ENCODE assay signal across 8 mouse cellular contexts in genomic region chr13:89929477-89929876, GRCm38 (mm10).
DNase-seq lines count a peak whose midpoint lies in the region; ATAC-seq and TF ChIP-seq lines count a peak whose summit lies in the region.

No protein-coding gene starts in this region.

- H3K36me3 ChIP-seq in hindbrain, embryonic 13.5 days = no peaks in the 10 kb centered on the region
- H3K36me3 ChIP-seq in hindbrain, embryonic 12.5 days = no peaks in the 10 kb centered on the region
- no peaks in the 10 kb centered on the region for H3K36me3 ChIP-seq in stomach, embryonic 15.5 days
- no peaks in the 10 kb centered on the region for H3K36me3 ChIP-seq in liver, postnatal 0 days (replicated peaks; ENCODE audit: insufficient read depth, low read length)

- H3K9ac ChIP-seq in hindbrain, embryonic 13.5 days = no peak overlapping the region
- no peak overlapping the region for H3K9ac ChIP-seq in hindbrain, embryonic 12.5 days
- no peak overlapping the region for H3K9ac ChIP-seq in stomach, embryonic 15.5 days
- no peak overlapping the region for H3K9ac ChIP-seq in liver, postnatal 0 days (replicated peaks)

- H3K4me2 ChIP-seq in hindbrain, embryonic 13.5 days = no peak overlapping the region
- H3K4me2 ChIP-seq in hindbrain, embryonic 12.5 days (replicated peaks) = no peak overlapping the region
- H3K4me2 ChIP-seq in stomach, embryonic 15.5 days = no peak overlapping the region
- H3K4me2 ChIP-seq in liver, postnatal 0 days (ENCODE audit: low read depth, low read length) = no peak overlapping the region

- ATAC-seq in hindbrain, embryonic 13.5 days (ENCODE audit: low FRiP score) = 0 out of 2 replicates have a peak, but pooled peaks have one; percentile 52
- ATAC-seq in hindbrain, embryonic 12.5 days (ENCODE audit: low FRiP score) = no peak
- ATAC-seq in stomach, embryonic 15.5 days (ENCODE audit: insufficient read depth, low FRiP score, low read depth) = peak; percentile 68; the same call in 1 of the 2 replicates
- no peak for ATAC-seq in liver, postnatal 0 days

- H3K27me3 ChIP-seq in hindbrain, embryonic 13.5 days = no peaks in the 10 kb centered on the region
- H3K27me3 ChIP-seq in hindbrain, embryonic 12.5 days = no peaks in the 10 kb centered on the region
- H3K27me3 ChIP-seq in stomach, embryonic 15.5 days (replicated peaks) = no peaks in the 10 kb centered on the region
- no peaks in the 10 kb centered on the region for H3K27me3 ChIP-seq in liver, postnatal 0 days (ENCODE audit: insufficient read depth, low read length)

- H3K4me1 ChIP-seq in hindbrain, embryonic 13.5 days (replicated peaks) = no peaks in the 10 kb centered on the region
- H3K4me1 ChIP-seq in hindbrain, embryonic 12.5 days = no peaks in the 10 kb centered on the region
- H3K4me1 ChIP-seq in stomach, embryonic 15.5 days = no peaks in the 10 kb centered on the region
- H3K4me1 ChIP-seq in liver, postnatal 0 days (ENCODE audit: insufficient read depth) = no peaks in the 10 kb centered on the region

- H3K9me3 ChIP-seq in hindbrain, embryonic 13.5 days = no peaks in the 10 kb centered on the region
- no peaks in the 10 kb centered on the region for H3K9me3 ChIP-seq in hindbrain, embryonic 12.5 days (replicated peaks)
- no peaks in the 10 kb centered on the region for H3K9me3 ChIP-seq in stomach, embryonic 15.5 days
- no peaks in the 10 kb centered on the region for H3K9me3 ChIP-seq in liver, postnatal 0 days (ENCODE audit: low read length)

- TF ChIP-seq CTCF in liver, postnatal 0 days (IDR thresholded peaks at IDR 0.05; ENCODE audit: low read depth) = no peak

- no peak overlapping the region for H3K27ac ChIP-seq in hindbrain, embryonic 13.5 days
- no peak overlapping the region for H3K27ac ChIP-seq in hindbrain, embryonic 12.5 days
- no peak overlapping the region for H3K27ac ChIP-seq in stomach, embryonic 15.5 days
- no peak overlapping the region for H3K27ac ChIP-seq in liver, postnatal 0 days (ENCODE audit: low read depth)

- no peak for TF ChIP-seq EP300 in liver, postnatal 0 days (IDR thresholded peaks at IDR 0.05; ENCODE audit: low read depth)

- no peak overlapping the region for H3K4me3 ChIP-seq in hindbrain, embryonic 13.5 days
- no peak overlapping the region for H3K4me3 ChIP-seq in hindbrain, embryonic 12.5 days
- H3K4me3 ChIP-seq in stomach, embryonic 15.5 days (replicated peaks) = no peak overlapping the region
- H3K4me3 ChIP-seq in liver, postnatal 0 days (ENCODE audit: low read depth, low read length) = no peak overlapping the region

- WGBS in hindbrain, embryonic 13.5 days = 34% methylated on average over 3 of the region's 3 CpGs
- WGBS in hindbrain, embryonic 12.5 days = 30% methylated on average over 3 of the region's 3 CpGs
- WGBS in stomach, embryonic 15.5 days = 5% methylated on average over 3 of the region's 3 CpGs
- WGBS in liver, postnatal 0 days (ENCODE audit: insufficient replicate concordance) = 47% methylated on average over 3 of the region's 3 CpGs

- peak; percentile 40 for DNase-seq in embryo, embryonic 11.5 days (ENCODE audit: low read depth, low spot score)
- peak; percentile 74 to 77 for DNase-seq in kidney, postnatal 25 days
- no peak for DNase-seq in frontal cortex, postnatal 10 days (ENCODE audit: low spot score in 2 of 2)
- no peak for DNase-seq in right cerebral cortex, postnatal 14 days
- DNase-seq in liver, postnatal 0 days = no peak

Comparison
In these comparisons a context has a peak if more than half of its experiments do, and no peak if none do; other contexts are left out.
1. ATAC-seq: peak in hindbrain, embryonic 13.5 days (single experiment) and stomach, embryonic 15.5 days (single experiment); none in hindbrain, embryonic 12.5 days (single experiment) and liver, postnatal 0 days (single experiment).
2. DNase-seq: peak in embryo, embryonic 11.5 days (single experiment) and kidney, postnatal 25 days (2 of 2); none in frontal cortex, postnatal 10 days (0 of 2), right cerebral cortex, postnatal 14 days (single experiment) and liver, postnatal 0 days (single experiment).